Mouse (Mus musculus) liver, embryonic 15.5 days (tissue): ENCODE measurements around the gene A630089N07Rik. TPM values are rescaled to one million over a fixed set of nuclear protein-coding genes. Genes with fewer than 3 reads are reported as not detected.

Source experiments
- ATAC-seq: fragments of 200-750 bp; cut with Nextera tagmentation; 2 replicates; pipeline ENCODE4 v1.8.0; 2017; ENCODE audit warnings: moderate number of reproducible peaks, mild to moderate bottlenecking, moderate library complexity; ENCODE audit not compliant: insufficient read depth
- H3K27ac ChIP-seq: fragments of 300-500 bp; sonication (generic); replicated peaks from 2 replicates; pipeline ENCODE4 v1.5.1; 2015; ENCODE audit warnings: mild to moderate bottlenecking, inconsistent platforms
- H3K27me3 ChIP-seq: fragments of 300-500 bp; sonication (generic); 2 replicates; pipeline ENCODE4 v1.6.1; 2015; ENCODE audit warnings: mild to moderate bottlenecking, inconsistent platforms
- H3K36me3 ChIP-seq: fragments of 300-500 bp; sonication (generic); replicated peaks from 2 replicates; pipeline ENCODE4 v1.6.1; 2015; ENCODE audit warnings: moderate library complexity, mild to moderate bottlenecking, inconsistent platforms
- H3K4me1 ChIP-seq: fragments of 300-500 bp; sonication (generic); replicated peaks from 2 replicates; pipeline ENCODE4 v1.6.1; 2015; ENCODE audit warnings: inconsistent platforms
- H3K4me2 ChIP-seq: fragments of 300-500 bp; sonication (generic); 2 replicates; pipeline ENCODE4 v1.6.1; 2015; ENCODE audit warnings: moderate library complexity, mild to moderate bottlenecking, inconsistent platforms
- H3K4me3 ChIP-seq: fragments of 300-500 bp; sonication (generic); replicated peaks from 2 replicates; pipeline ENCODE4 v1.5.1; 2015; ENCODE audit warnings: mild to moderate bottlenecking, inconsistent platforms
- H3K9ac ChIP-seq: fragments of 300-500 bp; sonication (generic); 2 replicates; pipeline ENCODE4 v1.6.1; 2015; ENCODE audit warnings: moderate library complexity, mild to moderate bottlenecking, inconsistent platforms
- H3K9me3 ChIP-seq: fragments of 300-500 bp; sonication (generic); replicated peaks from 2 replicates; pipeline ENCODE4 v1.6.1; 2016; ENCODE audit warnings: inconsistent platforms
- WGBS: fragments of 180-500 bp; shearing (Covaris S2); methylation state at CpG from one replicate; pipeline ENCODE4 v1.1.7; 2015; ENCODE audit warnings: mixed read lengths; ENCODE audit not compliant: insufficient replicate concordance; 5-methylcytosine and 5-hydroxymethylcytosine counted together
- polyA plus RNA-seq: library from polyadenylated mRNA; unstranded; fragments of >200 nt; fragmentation: Nextera tagmentation; extraction: Ambion mirVana; gene quantifications from 2 replicates; pipeline ENCODE4 v1.2.1, GENCODE M21; 2015

Gene A630089N07Rik
- polyA plus RNA-seq, 1 experiment from 2014 or later: 7.3 TPM

- Histone ChIP-seq H3K27me3 (no peaks in the 10 kb centered on the region), H3K4me1 (peaks cover 74% of the 10 kb centered on the region), H3K27ac (peak overlapping the region; percentile 95), H3K4me2 (peak overlapping the region; percentile 90), H3K9me3 (no peaks in the 10 kb centered on the region), H3K4me3 (peak overlapping the region; percentile 86), H3K36me3 (no peaks in the 10 kb centered on the region), H3K9ac (peak overlapping the region; percentile 90)
- ATAC-seq: no peak
- 4% methylated on average over 36 of the region's 36 CpGs for WGBS
Measured at GRCm38 (mm10) chr16:97961381-97962150, 120.7 kb downstream of the A630089N07Rik start.

- 60% methylated on average over 3 of the region's 3 CpGs for WGBS
- Histone ChIP-seq H3K9ac (no peak overlapping the region), H3K9me3 (no peaks in the 10 kb centered on the region), H3K4me2 (peak overlapping the region; percentile 90; the same call in 1 of the 2 replicates), H3K36me3 (peaks cover 10% of the 10 kb centered on the region; the same call in 1 of the 2 replicates), H3K4me1 (peaks cover 81% of the 10 kb centered on the region), H3K27ac (peak overlapping the region; percentile 10; the same call in 1 of the 2 replicates), H3K27me3 (no peaks in the 10 kb centered on the region), H3K4me3 (no peak overlapping the region)
- ATAC-seq: no peak
Measured at GRCm38 (mm10) chr16:97960348-97960747, 121.9 kb downstream of the A630089N07Rik start.

- Histone ChIP-seq H3K9me3 (no peaks in the 10 kb centered on the region), H3K27ac (peak overlapping the region; percentile 67), H3K27me3 (no peaks in the 10 kb centered on the region), H3K4me3 (no peak overlapping the region), H3K4me2 (no peak overlapping the region), H3K9ac (no peak overlapping the region), H3K36me3 (peaks cover 13% of the 10 kb centered on the region; the same call in 1 of the 2 replicates), H3K4me1 (peaks cover 85% of the 10 kb centered on the region)
- ATAC-seq: no peak
Measured at GRCm38 (mm10) chr16:97958401-97958973, 123.8 kb downstream of the A630089N07Rik start.

GRCm38 (mm10) chr16:97957626-97958025 lies 124.6 kb downstream of the A630089N07Rik start:
- H3K4me3 ChIP-seq: no peak overlapping the region
- ATAC-seq: no peak
- peaks cover 13% of the 10 kb centered on the region; the same call in 1 of the 2 replicates for H3K36me3 ChIP-seq
- H3K4me2 ChIP-seq: no peak overlapping the region
- H3K9me3 ChIP-seq: no peaks in the 10 kb centered on the region
- H3K4me1 ChIP-seq: peaks cover 86% of the 10 kb centered on the region
- no peaks in the 10 kb centered on the region for H3K27me3 ChIP-seq
- H3K9ac ChIP-seq: peak overlapping the region; percentile 28; the same call in 1 of the 2 replicates
- H3K27ac ChIP-seq: peak overlapping the region; percentile 67

- 80% methylated on average over 2 of the region's 2 CpGs for WGBS
- Histone ChIP-seq H3K4me2 (no peak overlapping the region), H3K36me3 (peaks cover 28% of the 10 kb centered on the region), H3K27ac (no peak overlapping the region), H3K9me3 (no peaks in the 10 kb centered on the region), H3K4me3 (no peak overlapping the region), H3K9ac (no peak overlapping the region), H3K27me3 (no peaks in the 10 kb centered on the region), H3K4me1 (peaks cover 82% of the 10 kb centered on the region)
- ATAC-seq: no peak
Measured at GRCm38 (mm10) chr16:97956011-97956410, 126.2 kb downstream of the A630089N07Rik start.

GRCm38 (mm10) chr16:97953300-97953699 lies 128.9 kb downstream of the A630089N07Rik start:
- H3K9ac ChIP-seq: no peak overlapping the region
- H3K4me3 ChIP-seq: no peak overlapping the region
- WGBS: 36% methylated on average over 2 of the region's 2 CpGs
- H3K4me2 ChIP-seq: peak overlapping the region; percentile 31
- no peaks in the 10 kb centered on the region for H3K9me3 ChIP-seq
- peak overlapping the region; percentile 81 for H3K27ac ChIP-seq
- peaks cover 56% of the 10 kb centered on the region for H3K4me1 ChIP-seq
- H3K27me3 ChIP-seq: no peaks in the 10 kb centered on the region
- H3K36me3 ChIP-seq: peaks cover 45% of the 10 kb centered on the region
- ATAC-seq: peak; percentile 81

GRCm38 (mm10) chr16:97952801-97953200 lies 129.4 kb downstream of the A630089N07Rik start:
- Histone ChIP-seq H3K9me3 (no peaks in the 10 kb centered on the region), H3K4me1 (peaks cover 51% of the 10 kb centered on the region), H3K4me3 (no peak overlapping the region), H3K4me2 (peak overlapping the region; percentile 31; the same call in 1 of the 2 replicates), H3K27me3 (no peaks in the 10 kb centered on the region), H3K27ac (peak overlapping the region; percentile 81), H3K36me3 (peaks cover 45% of the 10 kb centered on the region), H3K9ac (no peak overlapping the region)
- peak; percentile 88 for ATAC-seq
- 41% methylated on average over 9 of the region's 9 CpGs for WGBS

GRCm38 (mm10) chr16:97952371-97952770 lies 129.9 kb downstream of the A630089N07Rik start:
- Histone ChIP-seq H3K36me3 (peaks cover 45% of the 10 kb centered on the region), H3K9ac (no peak overlapping the region), H3K9me3 (no peaks in the 10 kb centered on the region), H3K27me3 (no peaks in the 10 kb centered on the region), H3K4me3 (no peak overlapping the region), H3K27ac (peak overlapping the region; percentile 81), H3K4me1 (peaks cover 46% of the 10 kb centered on the region), H3K4me2 (no peak overlapping the region)
- WGBS: 59% methylated on average over 4 of the region's 4 CpGs
- no peak for ATAC-seq

Other genes with a start within 250 kb of the A630089N07Rik start
- gene Prdm15, start 230.6 kb downstream of the A630089N07Rik start, polyA plus RNA-seq: 2.7 TPM in 2 replicates
- 5.5 and 6.0 TPM in 2 replicates for gene C2cd2, start 119.9 kb downstream of the A630089N07Rik start, polyA plus RNA-seq
- 3.3 and 3.8 TPM in 2 replicates for gene Zbtb21, start 119.8 kb downstream of the A630089N07Rik start, polyA plus RNA-seq
- 9.8 and 11.0 TPM in 2 replicates for gene B230307C23Rik, start 85.1 kb downstream of the A630089N07Rik start, polyA plus RNA-seq